Mouse (Mus musculus) ovary, adult 18-20 months (tissue): Measurements from ENCODE around the gene Mymk.

Experiments
- DNase-seq: peaks from one replicate; pipeline ENCODE4 v3.0.0; 2022; ENCODE audit warnings: low spot score, mixed read lengths

Mymk gene

GRCm38 (mm10) chr2:27071978-27072377, at the start of gene Mymk:
TSS of gene Mymk (minus strand) at chr2:27072179.
- DNase-seq: no peak

- no peak for DNase-seq
These were observed 48.3 kb upstream of the Mymk start for GRCm38 (mm10) chr2:27120241-27120641.

- no peak for DNase-seq
These were observed 47.8 kb upstream of the Mymk start for GRCm38 (mm10) chr2:27119766-27120165.

- DNase-seq: no peak
These were observed 46.5 kb upstream of the Mymk start for GRCm38 (mm10) chr2:27118452-27118851.

GRCm38 (mm10) chr2:27114169-27114568, 42.2 kb upstream of the Mymk start:
- DNase-seq: no peak

GRCm38 (mm10) chr2:27112585-27112984, 40.6 kb upstream of the Mymk start:
- no peak for DNase-seq

- no peak for DNase-seq
These were observed 37.1 kb upstream of the Mymk start for GRCm38 (mm10) chr2:27109052-27109451.

GRCm38 (mm10) chr2:27108144-27108543, 36.2 kb upstream of the Mymk start:
- DNase-seq: no peak

GRCm38 (mm10) chr2:27106816-27107215, 34.8 kb upstream of the Mymk start:
- DNase-seq: no peak

GRCm38 (mm10) chr2:27103554-27103953, 31.6 kb upstream of the Mymk start:
- no peak for DNase-seq

GRCm38 (mm10) chr2:27097776-27098175, 25.8 kb upstream of the Mymk start:
- DNase-seq: no peak

- DNase-seq: no peak
These were observed 25.3 kb upstream of the Mymk start for GRCm38 (mm10) chr2:27097241-27097656.

GRCm38 (mm10) chr2:27096341-27096981, 24.5 kb upstream of the Mymk start:
- no peak for DNase-seq

- no peak for DNase-seq
These were observed 23.2 kb upstream of the Mymk start for GRCm38 (mm10) chr2:27095178-27095577.

GRCm38 (mm10) chr2:27089238-27089637, 17.3 kb upstream of the Mymk start:
- DNase-seq: no peak

- no peak for DNase-seq
These were observed 16.7 kb upstream of the Mymk start for GRCm38 (mm10) chr2:27088700-27089099.

- no peak for DNase-seq
These were observed 16.2 kb upstream of the Mymk start for GRCm38 (mm10) chr2:27088071-27088644.

- no peak for DNase-seq
These were observed 15.6 kb upstream of the Mymk start for GRCm38 (mm10) chr2:27087581-27087980.

GRCm38 (mm10) chr2:27086483-27087010, 14.6 kb upstream of the Mymk start:
- DNase-seq: no peak

- DNase-seq: no peak
These were observed 13.8 kb upstream of the Mymk start for GRCm38 (mm10) chr2:27085801-27086200.

- DNase-seq: no peak
These were observed 13.0 kb upstream of the Mymk start for GRCm38 (mm10) chr2:27084963-27085362.

- no peak for DNase-seq
These were observed 11.9 kb upstream of the Mymk start for GRCm38 (mm10) chr2:27083761-27084475.

GRCm38 (mm10) chr2:27079649-27080048, 7.7 kb upstream of the Mymk start:
- no peak for DNase-seq
